Mouse (Mus musculus): ENCODE results near the gene Lrrc72.

GRCm38 (mm10) chr12:36267670-36268246 lies 14.6 kb upstream of the Lrrc72 start:
- TF ChIP-seq GATA1 (IDR thresholded peaks at IDR 0.05; ENCODE audit: low read length) (no peak), TAL1 (IDR thresholded peaks at IDR 0.05; ENCODE audit: low read length) (no peak)
